Mouse (Mus musculus) left cerebral cortex, adult 18-20 months (tissue): ENCODE measurements around the gene Kcnj12. TPM values are rescaled to one million over a fixed set of nuclear protein-coding genes. Genes with fewer than 3 reads are reported as not detected.

ENCODE experiments used
- DNase-seq, 2 experiments: peaks; one replicate each; pipeline ENCODE4 v3.0.0; 2021 to 2022; ENCODE audit warnings: low spot score in 2 of 2, mixed read lengths in 1 of 2
- long read RNA-seq, 2 experiments: library from polyadenylated mRNA; stranded (forward); transcript quantifications; one replicate each; pipeline ENCODE4 v2.0.0; 2021
- total RNA-seq, 2 experiments: library from RNA; stranded (reverse); gene quantifications; 2 replicates each; pipeline ENCODE4 v1.2.3; 2021

Kcnj12 gene
- 10 to 100 TPM; 18.9 to 19.0 TPM for total RNA-seq
- long read RNA-seq, experiment 1, transcript Kcnj12-202 (2 exons, 2,291 nt): major isoform, 19 of 27 reads
- long read RNA-seq, experiment 1, partial matches to known transcripts: 0 of 27 reads
- long read RNA-seq, experiment 1, other reads (novel, unspliced or antisense): 8 of 27 reads
- long read RNA-seq, experiment 2, transcript Kcnj12-202 (2 exons, 2,291 nt): major isoform, 10 of 12 reads
- long read RNA-seq, experiment 2, partial matches to known transcripts: 2 of 12 reads
- long read RNA-seq, experiment 2, other reads (novel, unspliced or antisense): 0 of 12 reads

GRCm38 (mm10) chr11:61022550-61023391, at the start of gene Kcnj12:
Kcnj12 (plus strand) TSS chr11:61022564.
- DNase-seq: no peak

GRCm38 (mm10) chr11:60975097-60975496, 47.3 kb upstream of the Kcnj12 start:
- no peak for DNase-seq

DNA sequence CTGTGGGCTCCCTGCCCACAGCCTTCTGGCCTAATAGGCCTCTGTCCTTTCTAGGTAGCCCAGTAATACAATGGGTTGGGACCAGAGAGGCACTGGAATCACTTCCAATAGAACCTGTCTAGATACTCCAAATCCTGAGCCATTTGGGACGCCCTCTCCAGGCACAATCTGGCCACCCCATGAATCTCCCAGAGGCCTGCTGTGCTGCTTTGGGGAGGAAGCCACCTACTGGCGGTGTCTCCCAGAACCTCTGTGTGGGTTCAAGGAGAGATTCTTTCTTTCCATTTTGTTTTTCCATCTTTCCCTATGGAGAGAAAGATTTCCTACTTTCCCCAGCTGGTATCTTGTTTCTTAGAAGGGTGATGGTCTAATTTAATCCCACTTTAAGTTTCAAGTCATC, 46.1 kb upstream of the Kcnj12 start:
- no peak for DNase-seq

GRCm38 (mm10) chr11:60976742-60977141, 45.6 kb upstream of the Kcnj12 start:
- no peak for DNase-seq

DNA sequence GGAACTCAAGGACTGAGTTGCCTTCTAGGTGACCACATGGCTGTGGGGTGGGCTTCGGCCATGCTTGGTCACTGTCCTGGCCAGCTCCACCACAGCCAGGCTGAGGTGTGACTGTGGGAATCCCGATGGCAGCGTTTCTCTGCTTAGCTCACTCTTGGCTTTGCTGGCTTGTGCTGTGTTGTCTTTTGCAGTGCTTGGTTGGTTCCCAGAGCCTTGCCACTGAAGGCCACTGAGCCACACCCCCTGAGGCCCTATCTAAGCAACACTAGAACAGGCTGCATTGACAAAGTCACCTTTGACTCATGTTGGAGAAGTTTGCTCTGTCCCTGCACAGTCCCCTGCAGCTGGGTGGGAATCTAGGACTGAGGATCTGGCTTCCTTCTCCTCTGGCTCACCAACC, 45.2 kb upstream of the Kcnj12 start:
- no peak for DNase-seq

- DNase-seq: no peak
Observed at GRCm38 (mm10) chr11:60978658-60979057, 43.7 kb upstream of the Kcnj12 start.

DNA sequence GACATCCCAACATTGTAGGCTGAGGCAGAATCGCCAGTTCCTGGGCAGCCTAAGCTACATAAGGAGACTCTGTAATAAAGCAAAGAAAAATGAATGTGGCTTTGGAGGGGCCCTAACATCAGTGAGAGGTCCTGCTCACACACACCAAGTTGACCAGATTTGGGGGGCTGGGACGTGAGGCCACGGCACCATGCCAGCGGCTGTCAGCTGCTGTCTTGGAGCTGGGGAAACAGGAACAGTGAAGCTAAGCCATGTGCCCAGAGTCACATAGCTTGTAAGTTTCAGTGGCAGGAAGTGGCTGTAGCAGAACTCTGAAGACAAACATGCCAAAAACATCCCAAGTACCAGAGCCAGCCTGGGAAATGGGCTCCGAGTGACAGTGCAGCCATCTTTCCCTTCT, 42.6 kb upstream of the Kcnj12 start:
- no peak for DNase-seq

- peak in 1 of 2 experiments; percentile 18 for DNase-seq
Observed at GRCm38 (mm10) chr11:60981693-60982486, 40.5 kb upstream of the Kcnj12 start.

- peak in 1 of 2 experiments; percentile 35 for DNase-seq
Observed at GRCm38 (mm10) chr11:60984912-60985558, 37.3 kb upstream of the Kcnj12 start.

DNA sequence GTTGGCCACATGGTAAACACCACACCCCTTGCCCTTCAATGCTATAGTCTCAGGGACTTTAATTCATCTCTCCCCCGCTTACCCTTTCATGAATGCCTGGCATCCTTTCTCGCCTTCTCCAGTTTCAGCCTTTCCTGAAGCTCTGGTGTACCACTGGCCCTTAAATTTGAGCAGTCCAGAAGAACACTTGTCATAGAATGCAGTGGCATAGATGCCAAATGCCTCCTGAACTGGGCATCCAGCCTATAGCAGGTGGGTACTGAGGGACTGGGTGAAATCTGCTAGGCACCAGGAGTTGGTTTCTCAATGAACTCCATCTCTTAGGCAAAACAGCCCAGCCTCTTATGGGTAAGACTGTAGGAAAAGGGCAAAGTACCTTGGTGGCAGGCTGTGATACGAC, 31.9 kb upstream of the Kcnj12 start:
- DNase-seq: no peak

GRCm38 (mm10) chr11:61002736-61003135, 19.6 kb upstream of the Kcnj12 start:
- no peak for DNase-seq

DNA sequence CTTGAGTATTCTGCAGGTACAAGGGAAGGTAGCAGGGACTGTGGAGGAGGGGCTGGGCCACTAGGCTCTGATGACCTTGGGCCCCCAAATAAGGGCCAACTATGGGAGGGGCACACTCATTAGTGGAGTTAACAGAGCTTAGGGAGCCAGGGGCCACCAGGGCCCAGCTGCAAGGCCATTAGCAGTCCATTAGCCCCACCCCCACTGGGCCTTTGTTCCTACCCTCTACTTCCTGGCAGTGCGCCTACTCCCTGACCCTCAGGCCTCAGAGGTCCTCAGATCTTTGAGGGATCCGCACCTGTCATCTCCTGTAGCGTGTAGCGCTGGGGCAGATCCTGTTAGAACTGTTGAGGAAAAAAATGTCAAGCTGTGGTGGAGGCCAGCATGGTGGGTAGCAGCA, 18.3 kb upstream of the Kcnj12 start:
- DNase-seq: no peak

DNA sequence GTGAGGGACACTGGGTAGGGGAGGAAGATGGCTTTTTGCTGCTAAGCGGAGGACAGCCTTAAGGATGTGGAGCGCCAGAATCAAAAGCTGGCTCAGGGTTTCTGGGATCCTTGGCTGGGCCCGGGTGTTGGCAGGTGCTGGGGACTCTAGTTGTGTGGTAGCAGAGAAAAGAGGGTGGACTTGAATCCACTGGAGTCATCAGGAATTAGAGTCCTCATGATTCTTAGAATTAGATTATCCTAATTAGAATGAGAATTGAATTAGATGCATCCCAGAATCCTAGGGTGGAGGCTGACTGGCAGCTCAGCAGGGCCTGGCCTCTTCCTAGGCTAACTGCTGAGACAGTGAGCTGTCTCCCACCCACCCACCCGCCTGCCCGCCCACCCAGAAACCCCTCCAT, 17.6 kb upstream of the Kcnj12 start:
- no peak for DNase-seq

- no peak for DNase-seq
Observed at GRCm38 (mm10) chr11:61005345-61005744, 17.0 kb upstream of the Kcnj12 start.

DNA sequence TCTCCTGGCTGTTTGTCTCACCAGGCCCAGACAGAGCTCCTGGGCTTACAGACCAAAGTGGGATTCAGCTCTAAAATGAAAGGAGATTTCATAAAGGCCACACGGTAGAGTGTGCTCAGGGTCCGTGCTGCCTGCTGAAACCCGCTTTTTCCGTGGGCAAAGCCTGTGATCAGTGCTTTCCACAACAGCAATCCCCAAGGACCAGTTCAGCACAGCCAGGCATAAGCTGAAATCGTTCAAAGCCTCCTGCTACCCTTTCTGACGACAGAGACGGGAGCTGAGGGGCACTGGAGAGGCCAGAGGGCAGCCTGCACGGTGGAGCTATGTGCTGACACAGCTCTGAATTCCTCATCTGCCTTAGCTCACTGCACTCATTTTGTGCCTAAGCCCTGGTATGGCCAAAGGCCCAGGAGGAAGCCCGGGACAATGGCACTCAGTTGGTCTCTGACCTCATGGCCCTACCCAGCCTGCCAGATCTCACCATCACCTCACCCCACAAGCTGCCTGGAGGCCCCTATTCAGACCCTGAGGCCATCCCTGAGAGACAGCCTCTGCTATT, 10.5 kb upstream of the Kcnj12 start:
- no peak for DNase-seq

GRCm38 (mm10) chr11:61016866-61017398, 5.4 kb upstream of the Kcnj12 start:
- no peak for DNase-seq

DNA sequence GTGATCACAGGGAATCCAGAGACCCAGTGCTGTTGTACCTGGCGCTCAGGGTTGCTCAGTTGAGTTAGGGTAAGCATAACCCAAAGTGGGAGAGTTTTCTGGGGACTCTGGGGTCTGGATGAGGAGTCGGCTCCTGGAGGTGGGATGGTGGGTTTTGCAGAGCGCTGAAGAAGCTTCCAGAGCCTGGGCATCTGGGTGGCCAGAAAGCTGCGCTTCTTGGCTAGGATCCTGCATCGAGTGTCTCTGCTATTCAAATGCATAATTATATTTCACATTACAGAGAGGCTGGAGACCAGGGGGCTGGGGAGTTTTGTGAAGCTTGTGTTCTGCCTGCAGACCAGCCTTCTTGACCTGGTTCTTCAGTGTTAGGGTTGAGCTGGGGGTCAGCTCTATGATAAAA, 1.2 kb upstream of the Kcnj12 start:
- no peak for DNase-seq

DNA sequence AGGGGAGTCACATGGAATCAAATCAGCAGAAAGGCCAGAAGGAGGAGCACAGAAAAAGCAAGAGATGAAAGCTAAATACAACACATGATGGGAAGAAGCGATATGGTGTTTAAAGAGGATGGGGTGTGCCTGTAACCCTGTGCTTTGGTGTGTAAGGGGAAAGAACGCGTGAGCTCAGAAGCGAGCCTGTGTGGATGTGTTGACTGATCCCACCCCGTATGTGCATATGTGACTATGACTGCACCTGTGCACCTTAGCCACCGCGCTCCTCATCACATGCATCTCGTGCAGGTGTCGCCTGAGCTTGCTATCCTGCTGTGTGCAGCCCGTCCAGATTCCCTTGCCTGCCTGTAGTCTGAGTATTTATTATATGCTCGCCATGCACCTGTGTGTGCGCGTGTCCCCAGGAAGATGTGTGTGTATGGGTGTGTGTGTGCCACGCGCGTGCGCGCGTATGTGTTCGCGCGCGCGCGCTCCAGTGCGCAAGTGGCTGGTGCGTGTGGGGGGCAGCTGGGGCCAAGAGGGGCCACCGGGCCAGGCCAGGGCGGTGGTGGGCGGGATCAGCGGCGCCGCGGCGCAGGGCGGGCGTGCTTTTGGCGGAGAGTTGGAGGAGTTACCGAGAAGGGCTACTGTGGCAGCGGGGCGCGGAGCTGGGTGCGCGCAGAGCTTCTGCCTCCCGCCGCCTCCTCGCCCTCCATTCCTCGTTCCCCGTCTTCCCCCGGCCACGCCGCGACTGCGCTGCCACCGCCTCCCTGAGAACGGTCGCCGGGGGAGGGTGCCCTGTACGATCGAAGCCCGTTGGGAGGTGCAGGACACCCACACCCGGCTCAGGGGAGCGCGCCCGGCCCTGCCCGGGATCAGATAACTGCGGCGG, 451 bp upstream of the Kcnj12 start:
- peak; percentile 49 to 70 for DNase-seq

DNA sequence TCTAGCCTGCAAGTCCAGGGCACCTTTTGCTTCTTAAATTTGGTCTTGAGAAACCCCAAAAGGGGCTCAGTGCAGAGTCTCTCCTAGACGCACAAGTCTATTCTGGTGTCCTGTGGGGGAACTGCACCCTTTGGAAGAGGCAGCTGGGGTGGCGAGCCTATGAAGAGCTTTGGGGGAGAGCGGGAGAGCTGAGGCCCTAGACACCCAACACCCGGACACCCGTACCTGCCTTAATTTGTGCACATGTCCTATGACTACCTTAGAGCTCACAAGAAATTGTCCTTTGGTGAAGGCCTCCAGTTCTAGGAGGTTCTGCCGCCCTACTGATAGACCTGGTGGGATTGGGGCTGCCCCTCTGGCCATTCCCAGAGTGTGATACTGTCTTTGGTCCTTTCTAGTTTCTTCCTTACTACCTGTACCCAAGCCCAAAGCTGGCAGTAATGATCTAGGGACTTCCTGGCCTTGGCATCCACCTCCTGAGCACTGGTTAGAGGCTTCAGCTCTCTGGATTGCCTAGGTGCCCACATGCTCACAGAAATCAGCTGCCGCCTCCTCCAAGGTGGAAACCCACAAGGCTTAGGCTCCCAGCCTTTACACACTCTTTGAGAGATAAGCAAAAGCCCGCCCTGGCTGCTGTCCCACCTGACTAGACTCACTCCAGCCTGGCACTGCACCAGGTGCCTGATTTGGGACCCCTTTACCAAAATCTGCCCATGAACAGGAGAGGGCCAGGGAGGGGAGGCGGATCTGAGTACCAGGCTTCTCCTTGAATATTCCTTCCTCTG, 1.2 kb downstream of the Kcnj12 start:
- no peak for DNase-seq
